Mouse (Mus musculus): ENCODE data around the gene Cant1. TPM values are rescaled to one million over a fixed set of nuclear protein-coding genes. Genes with fewer than 3 reads are reported as not detected.

The Cant1 gene
- polyA plus RNA-seq (2012; rRNA removed) = 9.1 and 9.7 TPM in 2 replicates

GRCm38 (mm10) chr11:118418834-118419504 is at the start of gene Cant1:
Gene Cant1 (minus strand): TSS chr11:118419086.

GRCm38 (mm10) chr11:118427986-118428385 is 9.1 kb upstream of the Cant1 start, which contains the start of gene C1qtnf1:
Gene C1qtnf1 (plus strand): TSS chr11:118428203.

GRCm38 (mm10) chr11:118401760-118402280 is 17.1 kb downstream of the Cant1 start, which contains the start of gene Lgals3bp:
Gene Lgals3bp (minus strand): TSS chr11:118402092.

Other genes starting within 250 kb of the Cant1 start
- 7.2 TPM in 2 replicates for gene Cyth1, start 170.5 kb downstream of the Cant1 start, polyA plus RNA-seq (2012; rRNA removed)
- gene Usp36, start 128.8 kb downstream of the Cant1 start, polyA plus RNA-seq (2012; rRNA removed) = 3.8 and 5.6 TPM in 2 replicates
- 0.02 TPM in 2 replicates for gene Cep295nl, start 76.6 kb downstream of the Cant1 start, polyA plus RNA-seq (2012; rRNA removed)
- gene Timp2, start 63.3 kb downstream of the Cant1 start, polyA plus RNA-seq (2012; rRNA removed) = 7.5 and 8.4 TPM in 2 replicates
- gene Lgals3bp, start 17.0 kb downstream of the Cant1 start, polyA plus RNA-seq (2012; rRNA removed) = 112 and 135 TPM in 2 replicates
- gene C1qtnf1, start 9.1 kb upstream of the Cant1 start, polyA plus RNA-seq (2012; rRNA removed) = 2.6 and 2.9 TPM in 2 replicates
- 3.7 and 4.1 TPM in 2 replicates for gene Engase, start 57.7 kb upstream of the Cant1 start, polyA plus RNA-seq (2012; rRNA removed)